Mouse (Mus musculus) adrenal gland, adult 18-20 months (tissue): ENCODE measurements around the gene Mbnl2. TPM values are rescaled to one million over a fixed set of nuclear protein-coding genes. Genes with fewer than 3 reads are reported as not detected.

Experiments
- DNase-seq, 2 experiments: peaks; one replicate each; pipeline ENCODE4 v3.0.0; 2021 to 2022; ENCODE audit warnings: low spot score in 2 of 2
- total RNA-seq, 2 experiments: library from RNA; stranded (reverse); gene quantifications; 1 replicate in 1 of 2; 2 replicates in 1 of 2; pipeline ENCODE4 v1.2.3; 2021

Mbnl2 gene
- total RNA-seq, 2 experiments from 2014 or later: 181 to 201 TPM

DNA sequence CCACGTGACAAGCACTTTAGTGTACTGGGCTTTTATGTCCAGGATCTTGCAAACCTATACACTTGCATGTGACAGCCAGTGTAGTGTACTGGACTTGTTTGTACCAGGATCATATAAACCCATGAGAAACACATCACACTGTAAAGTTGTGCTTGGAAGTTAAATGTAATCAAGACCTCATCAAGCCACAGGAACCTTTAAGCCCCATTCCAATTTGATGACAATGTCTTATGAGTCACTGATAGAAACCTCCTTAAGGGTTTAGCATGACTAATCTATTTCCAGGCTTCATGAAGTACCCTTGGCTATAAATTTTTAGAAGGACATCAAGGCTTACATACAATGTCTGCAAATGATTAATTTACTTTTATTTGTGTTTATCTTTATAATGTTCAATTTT is 47.6 kb downstream of the Mbnl2 start:
- peak in 1 of 2 experiments; percentile 6 for DNase-seq

DNA sequence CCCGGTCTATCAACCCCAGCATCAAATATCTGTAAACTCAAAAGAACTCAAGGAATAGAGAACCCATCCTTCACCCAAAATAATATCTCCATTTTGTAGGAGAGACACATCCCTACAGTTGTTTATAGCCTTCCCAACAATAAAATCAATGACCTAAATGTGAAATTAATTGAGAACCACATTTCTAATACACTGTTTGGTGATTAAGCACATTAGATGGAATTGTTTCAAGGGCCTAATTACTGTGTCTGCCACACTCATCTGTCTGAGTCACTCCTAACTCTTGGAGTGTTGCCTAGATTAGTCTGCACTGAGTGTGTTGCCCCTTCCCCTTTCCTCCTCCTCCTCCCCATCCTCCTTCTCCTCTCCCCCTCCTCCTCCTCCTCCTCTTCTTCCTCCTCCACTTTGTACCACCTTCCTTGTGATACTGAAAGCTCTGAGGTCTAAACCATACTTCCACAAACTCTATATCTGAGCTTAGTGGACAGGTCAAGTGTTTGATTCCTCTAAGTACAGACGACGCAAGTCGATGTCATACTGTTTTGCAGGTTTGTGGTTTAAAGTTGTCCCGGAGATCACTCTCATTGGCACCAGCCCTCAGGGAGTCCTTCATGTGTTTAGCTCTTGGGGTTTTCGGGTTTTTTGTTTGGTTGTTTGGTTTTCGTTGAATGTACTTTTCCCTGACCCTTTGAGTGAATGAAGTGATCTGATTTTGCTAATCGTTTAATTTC is 48.8 kb downstream of the Mbnl2 start:
- peak; percentile 10 to 17 for DNase-seq

DNA sequence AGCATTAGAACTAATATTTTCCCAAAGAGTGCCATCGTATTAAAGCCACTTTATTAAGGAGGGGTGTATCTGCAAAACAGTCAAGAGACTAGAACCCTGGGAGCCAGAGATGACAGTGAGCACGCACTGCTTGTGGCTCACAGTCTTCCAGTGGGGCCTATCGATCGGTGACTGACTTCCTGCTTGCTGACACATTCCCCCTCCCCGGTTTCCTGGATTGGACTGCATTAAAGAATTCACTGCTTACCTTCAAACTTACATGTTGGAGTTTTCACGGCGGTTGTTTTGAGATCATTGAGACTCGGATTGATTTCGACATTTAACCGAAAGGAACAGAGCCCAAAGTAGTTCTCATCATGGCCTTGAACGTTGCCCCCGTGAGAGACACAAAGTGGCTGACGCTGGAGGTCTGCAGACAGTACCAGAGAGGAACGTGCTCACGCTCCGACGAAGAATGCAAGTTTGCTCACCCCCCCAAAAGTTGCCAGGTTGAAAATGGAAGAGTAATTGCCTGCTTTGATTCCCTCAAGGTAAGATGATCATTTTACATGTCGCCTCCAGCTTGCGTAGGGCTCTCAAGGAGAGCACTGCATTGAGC is 49.5 kb downstream of the Mbnl2 start:
- peak; percentile 20 to 23 for DNase-seq

DNA sequence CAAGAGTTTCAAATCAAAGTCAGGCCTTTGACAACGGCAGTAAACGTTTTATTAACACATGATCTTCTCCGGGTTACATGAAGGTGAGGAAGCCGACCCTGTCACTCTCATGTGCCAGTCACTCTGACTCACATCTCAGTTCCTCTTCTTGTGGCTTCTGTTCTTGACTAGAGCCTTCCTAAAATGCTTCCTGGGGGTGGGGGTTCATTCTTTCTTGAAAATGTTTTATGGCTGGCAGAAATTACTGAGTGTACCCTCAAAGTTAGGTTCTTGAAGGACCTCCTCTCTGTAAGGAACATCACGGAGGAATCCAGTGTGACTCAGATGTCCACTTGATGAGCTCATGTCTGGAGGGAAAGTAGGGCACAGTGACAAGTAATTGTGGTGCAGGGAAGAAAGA is 50.2 kb downstream of the Mbnl2 start:
- peak; percentile 19 to 26 for DNase-seq

DNA sequence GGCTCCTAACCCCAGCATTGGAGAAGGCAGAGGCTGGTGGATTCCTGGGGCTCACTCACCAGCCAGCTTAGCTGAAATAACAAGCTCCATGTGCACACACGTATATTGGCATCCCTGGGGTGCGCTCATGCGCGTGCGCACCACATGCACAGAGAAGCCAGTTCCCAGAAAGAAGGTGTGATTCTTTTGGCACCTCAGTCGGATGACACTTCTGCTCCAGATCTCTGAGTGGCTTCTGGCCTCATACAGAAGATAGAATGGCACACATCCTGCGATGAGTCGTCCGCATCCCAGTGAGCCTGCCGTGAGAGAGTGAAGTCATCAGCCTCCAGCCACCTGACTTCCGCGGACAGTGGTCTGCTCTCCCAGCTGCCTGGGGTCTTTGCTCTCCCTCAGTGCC is 55.0 kb downstream of the Mbnl2 start:
- peak in 1 of 2 experiments; percentile 19 for DNase-seq

DNA sequence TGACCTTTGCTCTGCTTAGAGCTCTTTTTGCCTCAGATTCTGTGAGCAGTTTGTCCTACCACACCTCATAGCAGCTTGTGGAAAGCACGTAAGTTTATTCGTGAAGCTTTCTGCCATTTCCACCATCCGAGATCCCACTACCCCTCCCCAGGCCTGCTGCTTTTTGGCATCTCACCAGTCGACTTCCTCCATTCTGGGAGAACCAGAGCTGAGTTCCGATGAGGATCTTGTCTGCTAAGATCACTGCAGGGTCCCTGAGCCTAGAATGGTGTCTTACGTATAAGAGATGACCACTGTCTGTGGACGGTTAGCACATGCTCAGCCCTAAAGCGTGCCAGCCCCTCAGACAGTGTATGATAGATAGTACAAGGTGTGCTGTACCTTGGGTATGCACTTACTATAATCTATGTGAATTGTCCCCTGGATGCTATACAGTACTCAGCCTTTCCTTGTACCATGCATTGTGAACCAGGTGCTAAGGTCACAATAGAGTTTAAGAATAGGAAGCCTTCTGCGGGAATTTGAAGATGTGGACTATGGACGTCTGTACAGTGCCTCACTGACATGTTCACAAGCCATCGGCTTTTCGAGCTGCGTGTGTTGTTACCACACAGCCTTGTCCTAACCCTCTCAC is 55.5 kb downstream of the Mbnl2 start:
- peak in 1 of 2 experiments; percentile 16 for DNase-seq

DNA sequence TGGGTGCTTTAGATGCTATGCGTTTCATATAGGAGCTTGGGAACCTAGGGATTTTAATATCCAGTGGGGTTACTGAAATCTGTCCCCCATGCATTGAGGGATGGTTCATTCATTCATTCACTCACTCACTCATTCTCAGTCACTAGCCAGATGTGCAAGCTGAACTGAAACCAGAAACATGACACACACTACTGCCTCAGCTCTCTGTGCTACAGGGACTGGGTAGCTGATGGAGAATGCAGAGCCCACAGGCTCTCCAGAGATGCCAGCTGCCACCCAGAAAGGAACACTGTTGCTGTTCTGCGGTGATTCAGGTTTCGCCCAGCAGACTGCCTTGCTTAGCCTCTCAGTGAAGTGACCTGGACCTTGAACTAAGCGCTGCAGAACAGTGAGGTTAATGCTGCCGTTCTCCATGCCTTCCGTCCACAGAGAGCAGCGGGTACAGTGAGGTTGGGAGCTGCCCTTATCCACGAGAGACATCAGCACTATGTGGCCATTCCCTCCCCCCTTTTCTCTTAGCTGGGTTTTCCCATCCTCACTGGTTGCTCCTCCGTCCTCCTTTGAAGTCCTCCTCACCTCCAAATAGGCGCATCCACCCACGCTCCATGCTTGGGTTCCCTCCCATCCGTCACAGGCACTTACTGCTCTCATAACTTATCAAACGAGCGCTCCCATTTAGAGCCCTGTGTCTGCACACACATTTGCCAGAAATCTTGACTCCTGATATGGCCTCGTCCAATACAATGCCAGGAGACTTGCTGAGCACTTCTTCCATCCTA is 58.2 kb downstream of the Mbnl2 start:
- DNase-seq: peak in 1 of 2 experiments; percentile 17

DNA sequence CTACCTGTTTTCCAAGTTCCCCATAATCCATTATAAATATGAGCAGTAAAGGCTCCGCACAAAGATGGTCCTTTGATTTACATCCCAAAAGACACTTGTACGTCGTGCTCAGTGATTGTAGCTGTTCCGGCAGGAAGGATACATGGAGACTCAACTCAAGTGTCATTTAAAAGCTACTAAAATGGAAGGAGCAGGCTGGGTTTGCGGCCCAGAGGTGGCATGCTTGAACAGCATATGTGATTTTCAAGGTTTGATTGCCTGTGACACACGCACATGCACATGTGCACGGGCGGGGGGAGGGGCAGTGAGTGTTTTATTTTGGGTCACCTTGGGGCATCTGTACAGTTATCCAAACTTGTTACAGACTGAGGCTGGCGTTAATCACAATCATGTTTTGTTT is 59.9 kb downstream of the Mbnl2 start:
- DNase-seq: peak in 1 of 2 experiments; percentile 6

DNA sequence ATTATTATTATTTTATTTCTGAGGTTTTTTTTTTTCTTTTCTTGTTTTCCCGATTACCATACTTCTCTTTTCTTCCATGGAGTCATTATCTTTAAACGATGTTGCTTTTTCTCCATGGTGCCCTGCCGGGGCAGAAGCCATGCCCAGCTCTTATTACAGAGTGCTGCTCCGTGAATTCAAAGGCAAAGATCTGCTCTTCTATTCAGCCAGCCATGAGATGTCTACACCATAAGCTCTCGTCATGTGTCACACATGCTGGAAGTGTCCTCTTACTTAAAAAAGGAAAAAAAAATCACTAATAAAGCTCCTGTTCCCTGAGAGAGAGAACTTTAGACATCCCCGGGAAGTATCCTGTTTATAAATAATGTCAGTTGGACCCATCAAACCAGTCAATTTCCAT is 60.4 kb downstream of the Mbnl2 start:
- no peak for DNase-seq

DNA sequence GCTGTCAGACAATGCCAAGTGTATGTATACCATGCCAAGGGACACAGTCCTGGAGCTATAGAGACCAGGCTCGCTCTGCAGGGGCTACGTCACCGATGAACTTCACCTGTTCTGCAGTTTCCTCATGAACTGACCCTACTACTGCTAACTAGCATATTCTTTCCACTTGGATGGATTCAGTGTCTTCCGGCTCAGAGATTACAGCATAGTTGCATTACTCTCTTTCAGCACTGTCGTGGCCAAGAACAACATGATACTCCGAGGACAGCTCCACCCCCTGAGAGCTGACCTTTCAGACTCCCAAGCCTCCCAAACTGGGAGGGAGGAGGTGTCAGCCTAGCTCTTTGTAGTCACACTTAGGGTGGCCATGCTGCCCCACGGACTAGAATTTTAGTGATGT is 60.9 kb downstream of the Mbnl2 start:
- DNase-seq: peak; percentile 58 to 59

DNA sequence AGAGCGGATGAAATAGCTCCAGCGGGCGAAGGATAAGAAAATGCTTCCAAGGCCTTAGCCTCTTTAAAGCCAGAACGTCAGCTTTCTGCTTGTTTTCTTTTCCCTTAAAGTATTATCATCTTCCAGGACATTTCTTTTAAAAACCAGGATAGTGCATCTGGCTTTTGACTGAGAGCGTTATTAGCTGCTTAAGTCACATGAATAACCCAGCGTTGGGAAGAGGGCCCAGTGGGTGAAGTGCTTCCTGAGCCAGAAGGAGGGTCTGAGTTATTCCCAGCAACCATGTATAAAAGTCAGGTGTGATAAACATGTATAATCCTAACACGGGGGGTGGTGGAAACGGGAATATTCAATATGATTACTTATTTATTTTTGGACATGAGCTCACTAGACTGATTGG is 61.4 kb downstream of the Mbnl2 start:
- DNase-seq: no peak

DNA sequence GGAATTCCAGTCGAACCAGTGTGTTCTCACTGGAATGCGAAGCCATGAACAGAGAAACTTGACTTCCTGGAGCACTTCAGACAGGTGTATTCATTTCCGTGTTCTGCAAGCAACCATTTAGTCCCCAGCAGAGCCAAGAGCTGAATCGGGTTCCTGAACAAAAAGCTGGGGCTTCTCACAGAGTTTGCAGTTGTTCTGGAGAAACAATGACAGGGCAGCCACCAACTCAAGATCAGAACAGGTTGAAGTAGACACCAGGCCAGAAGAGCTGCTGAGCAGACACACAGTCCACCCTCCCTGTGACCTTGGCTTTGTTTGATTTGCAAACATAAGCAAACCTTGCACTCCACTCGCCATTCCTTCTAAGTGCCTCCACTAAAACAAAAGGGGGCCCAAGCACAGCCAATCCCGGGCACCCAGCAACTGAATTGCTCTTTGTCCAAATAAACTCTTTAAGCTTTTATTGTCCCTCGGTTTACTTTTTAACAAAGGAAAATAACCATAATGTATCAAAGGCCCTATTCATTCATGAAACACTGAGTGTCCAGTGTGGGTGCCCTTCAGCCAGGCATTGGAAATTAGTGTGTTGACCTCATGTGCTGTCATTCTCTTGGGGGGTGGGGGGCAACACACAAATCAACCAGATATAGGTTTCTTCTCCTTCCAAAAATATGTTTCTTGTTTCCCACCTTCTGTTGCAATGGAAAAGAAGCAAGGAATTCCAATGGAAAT is 62.4 kb downstream of the Mbnl2 start:
- DNase-seq: no peak

DNA sequence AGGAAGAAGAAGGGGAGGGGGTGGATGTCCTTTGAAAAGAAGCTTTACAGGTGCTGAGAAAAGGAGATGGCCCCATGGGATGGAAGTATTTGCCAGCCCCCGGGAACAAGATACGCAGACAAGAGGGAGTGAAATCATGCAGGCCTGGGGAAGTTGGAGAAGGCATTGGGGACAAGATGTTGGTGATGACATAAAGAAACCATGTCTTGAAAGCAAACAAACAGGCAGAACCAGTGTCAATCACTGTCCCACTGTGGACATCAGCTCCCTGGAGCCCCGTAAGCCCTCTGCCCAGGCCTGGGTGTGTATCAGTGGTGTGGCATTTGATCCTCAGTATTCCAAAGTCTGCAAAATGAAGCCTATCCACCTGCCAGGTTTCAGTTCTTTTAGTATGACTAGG is 63.2 kb downstream of the Mbnl2 start:
- DNase-seq: no peak

DNA sequence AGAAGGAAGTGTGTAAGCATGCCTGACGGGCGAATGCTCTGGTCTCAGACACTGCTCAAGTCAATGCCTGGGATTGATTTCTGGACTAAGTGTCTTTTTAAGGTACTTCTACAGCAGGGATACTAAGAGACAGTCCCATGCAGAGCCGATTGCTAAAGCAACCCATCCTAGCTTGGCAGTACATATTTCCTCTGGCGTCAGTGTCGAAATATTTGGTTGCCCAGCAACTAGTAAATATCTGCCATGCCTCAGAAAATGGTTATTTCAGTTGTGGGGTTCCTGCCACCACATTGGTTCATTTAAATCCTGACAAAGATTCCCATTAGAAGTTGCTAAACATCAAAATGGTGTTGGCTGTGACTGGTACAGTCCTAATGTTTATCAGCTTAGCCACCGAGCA is 66.4 kb downstream of the Mbnl2 start:
- DNase-seq: no peak

DNA sequence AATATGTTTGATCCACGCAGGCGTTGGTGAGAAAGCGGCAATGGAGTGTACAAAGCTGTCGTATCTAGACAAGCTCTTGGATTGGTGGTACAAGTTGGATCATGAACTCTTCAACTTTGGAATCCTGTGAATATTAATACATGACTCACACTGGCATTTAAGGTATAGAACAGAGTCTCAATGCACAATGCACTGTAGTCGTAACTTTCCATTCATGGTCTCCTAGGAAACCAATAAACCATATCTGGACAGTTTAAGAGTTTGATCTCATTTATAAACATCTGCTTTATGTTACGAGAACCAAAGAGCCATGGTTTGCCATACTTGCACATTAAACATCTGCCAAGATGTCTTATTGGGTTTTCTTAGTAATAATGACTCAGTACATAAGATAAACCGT is 66.9 kb downstream of the Mbnl2 start:
- DNase-seq: no peak

DNA sequence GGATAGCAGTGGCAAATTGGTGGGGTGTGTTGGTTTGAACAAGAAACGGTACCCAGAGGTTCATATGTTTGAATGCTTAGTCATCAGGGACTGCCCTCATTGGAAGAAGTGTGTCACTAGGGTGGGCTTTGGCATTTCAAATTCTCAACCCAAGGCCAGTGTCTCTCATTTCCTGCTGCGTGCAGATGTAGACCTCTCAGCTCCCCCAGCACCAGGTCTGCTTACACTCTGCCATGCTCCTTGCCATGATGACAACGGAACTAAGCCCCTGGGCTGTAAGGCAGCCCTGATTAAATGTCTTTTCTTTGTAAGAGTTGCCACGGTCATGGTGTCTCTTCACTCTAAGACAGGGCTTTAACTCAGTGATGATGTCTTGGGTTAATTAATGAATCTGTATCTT is 69.2 kb downstream of the Mbnl2 start:
- no peak for DNase-seq

DNA sequence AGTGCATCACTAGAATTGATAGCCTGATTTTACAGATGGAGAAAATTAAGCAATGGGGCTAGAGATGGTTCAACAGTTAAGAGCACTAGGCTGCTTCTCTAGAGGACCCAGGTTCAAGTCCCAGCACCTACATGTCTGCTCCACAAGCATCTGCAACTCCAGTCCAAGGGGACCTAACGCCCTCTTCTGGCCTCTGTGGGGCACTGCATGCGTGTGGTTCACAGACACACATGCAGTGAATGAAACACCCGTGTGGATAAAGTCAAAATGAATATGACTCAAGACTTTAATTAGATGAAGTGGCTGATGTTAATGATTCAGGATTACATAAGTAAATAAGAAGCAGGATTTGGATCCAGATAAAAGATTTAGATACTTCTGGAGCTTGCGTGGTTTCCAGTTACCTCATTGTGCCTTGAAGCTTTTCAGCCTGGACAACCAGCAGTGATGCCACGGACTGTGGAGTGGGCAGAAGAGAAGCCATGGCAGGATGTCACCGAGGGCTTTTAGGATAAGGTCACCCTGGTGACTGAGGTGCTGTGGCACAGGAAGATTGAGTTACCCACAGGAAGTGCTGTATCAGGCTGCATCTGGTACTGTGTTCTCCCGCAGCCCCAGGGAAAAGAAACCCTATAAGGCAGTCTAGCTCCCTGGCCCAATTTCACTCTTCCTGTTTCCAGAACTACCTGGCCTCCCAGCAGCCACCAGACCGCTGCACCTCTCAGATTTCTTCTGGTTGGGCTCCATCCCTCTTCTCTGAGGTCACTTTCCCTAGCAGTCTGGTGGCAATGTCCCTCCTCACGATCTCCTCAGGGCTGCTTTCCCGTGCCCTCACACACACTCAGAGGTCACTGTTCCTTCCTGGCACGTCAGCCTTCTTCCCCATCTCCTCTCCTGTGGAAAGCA is 72.2 kb downstream of the Mbnl2 start:
- no peak for DNase-seq

DNA sequence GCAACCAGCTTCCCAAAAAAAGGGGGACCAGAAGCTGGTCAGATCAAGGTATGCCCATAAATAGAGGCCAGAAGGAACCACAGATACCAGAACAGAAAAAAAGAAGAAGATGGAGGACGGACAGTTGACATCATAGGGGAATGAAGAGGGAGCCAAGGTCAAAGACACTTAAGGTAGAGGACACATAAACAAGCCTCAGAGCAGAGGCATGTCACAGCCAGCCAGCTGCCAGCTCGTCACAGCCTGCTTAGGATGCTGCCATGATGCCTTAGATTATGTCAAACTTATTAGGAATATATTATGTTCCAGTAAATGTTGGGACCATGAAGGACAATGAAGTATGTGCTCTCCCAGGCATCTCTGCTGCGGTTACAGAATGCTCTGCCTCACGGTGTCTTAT is 73.9 kb downstream of the Mbnl2 start:
- DNase-seq: no peak

DNA sequence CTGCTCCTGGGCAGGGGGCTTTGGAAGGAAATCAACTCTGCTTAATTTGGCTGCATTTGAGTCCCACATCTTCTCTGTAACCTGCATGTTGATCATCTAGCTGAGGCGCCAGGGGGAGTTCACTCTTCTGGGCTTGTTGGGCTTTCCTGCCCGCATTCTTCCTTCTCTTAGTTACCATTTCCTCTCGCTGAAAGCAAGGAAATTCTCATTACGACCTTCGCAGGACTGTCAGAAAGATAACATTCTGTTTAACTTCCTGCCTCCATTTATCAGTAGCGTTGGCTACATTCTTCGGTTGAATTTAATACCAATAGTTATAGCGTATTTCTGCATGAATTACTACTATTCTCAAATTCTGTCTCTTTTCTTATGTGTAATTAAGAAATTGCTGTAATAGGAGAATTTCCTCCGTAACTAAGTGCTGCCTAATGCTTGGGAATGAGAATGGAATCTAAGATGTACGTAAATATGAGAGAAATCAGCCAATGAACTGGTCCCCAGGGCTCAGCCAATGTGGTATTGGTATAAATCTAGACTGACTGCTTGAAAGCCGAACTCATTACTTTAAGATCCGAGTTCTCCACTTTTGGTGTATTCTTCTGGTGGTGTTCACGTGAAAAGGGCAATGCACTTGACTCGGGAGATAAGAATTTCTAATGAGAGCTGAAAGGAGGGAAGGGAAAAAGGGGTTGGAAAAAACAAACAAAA is 76.8 kb downstream of the Mbnl2 start:
- DNase-seq: peak in 1 of 2 experiments; percentile 7
